Mouse (Mus musculus) liver, embryonic 14 days (tissue): ENCODE measurements around the gene Ddx27. TPM values are rescaled to one million over a fixed set of nuclear protein-coding genes. Genes with fewer than 3 reads are reported as not detected.

ENCODE experiments used
- polyA plus RNA-seq: library from polyadenylated mRNA; depleted of rRNA; stranded (reverse); fragments of >200 nt; gene quantifications from 2 replicates; pipeline ENCODE4 v1.2.3, GENCODE M21; 2012; rRNA removed

Gene Ddx27
- polyA plus RNA-seq: 39.4 and 41.2 TPM in 2 replicates

DNA sequence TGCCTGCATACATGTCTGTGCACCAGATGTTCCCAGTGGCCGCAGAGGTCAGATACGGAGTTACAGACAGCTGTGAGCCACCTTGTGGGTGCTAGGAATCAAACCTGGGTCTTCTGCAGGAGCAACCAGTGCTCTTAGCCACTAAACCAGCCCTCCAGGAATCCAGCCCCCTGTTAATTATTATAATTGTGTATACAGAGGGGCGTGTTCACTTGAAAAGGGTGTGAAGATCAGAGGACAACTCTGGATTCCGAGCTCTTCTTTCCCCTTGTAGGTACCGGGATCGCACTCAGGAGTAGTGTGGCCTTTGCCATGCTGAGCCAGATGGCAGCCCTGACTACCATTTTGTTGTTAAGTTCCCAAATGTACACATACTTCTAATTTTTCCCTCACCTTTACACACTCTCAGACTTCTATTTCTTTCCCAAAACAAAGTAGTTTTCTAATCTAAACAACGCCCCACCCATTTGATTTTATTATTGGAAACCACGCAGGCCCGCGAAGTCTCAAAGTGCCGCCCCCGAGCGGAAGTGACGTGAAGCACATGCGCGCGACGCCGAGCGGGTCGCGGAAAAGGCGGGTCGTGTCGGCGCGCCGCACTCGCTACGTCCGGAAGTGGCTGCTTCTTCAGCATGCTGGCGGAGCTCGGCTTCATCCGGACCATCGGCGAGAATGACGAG, at the start of gene Ddx27:
TSS of gene Ddx27 (plus strand) at position 492 of the 680 bp plus-strand sequence.

DNA sequence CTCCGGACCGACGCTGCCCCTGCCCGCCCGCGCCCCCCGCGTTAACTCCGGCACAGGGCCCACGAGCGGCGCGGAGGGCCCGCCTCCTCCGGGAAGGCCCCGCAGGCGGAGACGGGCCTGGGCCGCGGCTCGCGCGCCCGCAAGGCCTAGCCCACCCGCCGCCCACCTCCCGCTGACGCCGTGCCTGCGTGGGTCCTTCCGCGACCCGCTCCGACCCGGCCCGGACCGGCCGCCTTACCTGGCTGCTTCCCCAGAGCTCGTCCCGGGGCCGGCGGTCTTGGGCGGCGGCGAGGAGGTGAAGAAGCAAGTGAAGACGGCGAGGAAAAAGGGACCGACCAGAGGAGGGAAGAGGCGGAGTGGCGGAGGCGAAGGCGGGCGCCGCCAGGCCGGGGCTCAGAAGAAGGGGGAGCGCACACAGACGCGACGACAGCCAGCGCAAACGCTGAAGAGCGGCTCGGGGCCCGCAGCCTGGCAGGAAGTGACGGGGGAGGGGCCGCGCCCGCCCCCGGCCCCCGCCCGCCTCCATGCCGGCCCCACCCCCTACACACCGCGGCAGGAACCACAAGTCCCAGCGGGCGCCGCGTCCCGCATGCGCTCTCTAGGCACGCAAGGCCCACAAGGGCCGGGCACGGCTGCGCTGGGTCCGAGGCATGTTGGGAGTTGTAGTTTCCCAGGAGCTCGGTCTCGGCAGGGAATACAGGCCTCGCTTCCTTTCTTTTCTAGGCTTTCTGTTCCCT, 19.0 kb upstream of the Ddx27 start, which contains the start of gene Stau1:
TSS of gene Stau1 (minus strand) at position 504 of the 737 bp plus-strand sequence.

DNA sequence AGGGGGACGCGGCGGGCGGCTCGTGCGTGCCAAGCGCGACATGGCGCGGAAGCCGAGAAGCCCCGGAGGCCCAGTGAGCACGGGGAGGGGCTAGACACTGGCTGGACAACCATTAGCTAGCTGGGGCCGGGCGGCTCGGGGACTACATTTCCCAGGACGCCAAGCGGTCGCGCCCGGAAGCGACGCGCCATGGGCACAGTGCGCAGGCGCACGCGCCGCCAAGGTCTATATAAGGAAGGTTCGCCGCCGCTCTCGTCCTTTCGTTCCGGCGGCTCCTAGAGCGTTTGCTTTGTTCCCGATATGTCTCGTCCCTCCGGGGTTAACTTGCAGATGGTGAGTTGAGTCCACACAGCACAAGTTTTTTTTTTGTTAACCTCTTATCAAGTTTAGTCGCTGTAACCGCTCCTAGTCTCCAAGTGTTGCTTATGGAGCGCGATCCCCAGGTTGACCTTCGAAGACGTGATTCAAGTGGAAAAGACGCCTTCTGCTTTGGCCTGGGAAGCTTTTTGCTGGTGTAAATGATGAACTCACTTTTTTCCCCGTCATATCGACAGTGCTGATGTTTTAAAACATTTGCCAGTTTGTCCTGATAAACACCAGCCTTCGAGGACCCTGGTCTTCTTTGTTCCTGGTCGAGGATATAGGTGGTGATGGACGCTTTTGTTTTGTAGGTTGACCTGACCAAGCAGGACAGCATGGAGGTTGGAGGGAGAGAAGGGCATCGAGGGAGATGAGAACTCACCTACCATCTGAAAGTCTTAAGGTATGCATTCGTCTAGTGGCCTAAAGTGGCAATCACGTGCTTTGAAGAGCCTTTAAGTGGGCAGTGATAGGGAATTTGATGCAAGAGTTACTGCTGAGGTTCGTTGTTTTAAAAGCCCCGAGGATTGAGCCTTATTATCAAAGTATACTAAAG, 48.2 kb downstream of the Ddx27 start, which contains the start of gene Znfx1:
TSS of gene Znfx1 (minus strand) at position 51 of the 916 bp plus-strand sequence.

Other genes starting within 250 kb of the Ddx27 start
- gene Trp53rkb, start 222.7 kb upstream of the Ddx27 start, polyA plus RNA-seq: 2.6 and 2.8 TPM in 2 replicates
- gene Arfgef2, start 209.6 kb upstream of the Ddx27 start, polyA plus RNA-seq: 4.8 and 6.1 TPM in 2 replicates
- gene Cse1l, start 109.2 kb upstream of the Ddx27 start, polyA plus RNA-seq: 33.9 and 41.5 TPM in 2 replicates
- 9.8 and 12.1 TPM in 2 replicates for gene Stau1, start 18.9 kb upstream of the Ddx27 start, polyA plus RNA-seq
- 6.2 and 8.8 TPM in 2 replicates for gene Znfx1, start 47.8 kb downstream of the Ddx27 start, polyA plus RNA-seq
- gene Kcnb1, start 175.0 kb downstream of the Ddx27 start, polyA plus RNA-seq: 0.08 and 0.14 TPM in 2 replicates
- gene Ptgis, start 225.4 kb downstream of the Ddx27 start, polyA plus RNA-seq: 0.33 and 0.60 TPM in 2 replicates